In genomic region chr4:44028303-44029135, GRCm38 (mm10) we compare ENCODE assay signal across 9 mouse cellular contexts. TPM values are rescaled to one million over a fixed set of nuclear protein-coding genes. Genes with fewer than 3 reads are reported as not detected.
DNase-seq lines count a peak whose midpoint lies in the region; ATAC-seq and TF ChIP-seq lines count a peak whose summit lies in the region.
"Had no signal": no experiment of that assay in that cellular context is flagged by ENCODE, and none has a peak within 500 bp of the region (broad histone marks: within the 10 kb centered on the region; RNA-seq: fewer than 3 reads in every experiment).

No protein-coding gene starts in this region.

- DNase-seq in forebrain, embryonic 10.5 days (ENCODE audit: extremely low spot score, low spot score): peak; percentile 65
- DNase-seq in ZHBTc4 (ENCODE audit: low read depth, low spot score): peak; percentile 64
- DNase-seq in limb, embryonic 14.5 days (ENCODE audit: low spot score): no peak
- no peak for DNase-seq in kidney, adult 11 months
- DNase-seq in thymus, postnatal 0 days (ENCODE audit: low spot score): no peak
- DNase-seq in kidney, adult 9 months: no peak

- no peak for TF ChIP-seq POLR2A in limb, embryonic 14.5 days (IDR thresholded peaks at IDR 0.05; ENCODE audit: borderline replicate concordance, extremely low read depth, insufficient read depth, insufficient read length)

- WGBS in forebrain, embryonic 10.5 days: 25% methylated on average over 16 of the region's 16 CpGs
- WGBS in forebrain, embryonic 15.5 days: 27% methylated on average over 16 of the region's 16 CpGs
- 43% methylated on average over 16 of the region's 16 CpGs for WGBS in heart, embryonic 16.5 days
- 56% methylated on average over 16 of the region's 16 CpGs for WGBS in limb, embryonic 14.5 days

- no peak overlapping the region for H3K27ac ChIP-seq in forebrain, embryonic 10.5 days
- no peak overlapping the region for H3K27ac ChIP-seq in forebrain, embryonic 15.5 days (replicated peaks)
- peak overlapping the region; percentile 98 for H3K27ac ChIP-seq in heart, embryonic 16.5 days (ENCODE audit: low read length)
- no peak overlapping the region for H3K27ac ChIP-seq in limb, embryonic 14.5 days (replicated peaks; ENCODE audit: low read depth, low read length)

- H3K4me2 ChIP-seq in forebrain, embryonic 15.5 days (replicated peaks): no peak overlapping the region
- H3K4me2 ChIP-seq in heart, embryonic 16.5 days (ENCODE audit: low read depth, low read length): peak overlapping the region; percentile 50
- H3K4me2 ChIP-seq in limb, embryonic 14.5 days (replicated peaks; ENCODE audit: low read depth, low read length, severe bottlenecking): no peak overlapping the region

- peaks cover 20% of the 10 kb centered on the region for H3K4me1 ChIP-seq in forebrain, embryonic 10.5 days
- no peaks in the 10 kb centered on the region for H3K4me1 ChIP-seq in forebrain, embryonic 15.5 days
- H3K4me1 ChIP-seq in heart, embryonic 16.5 days (ENCODE audit: control insufficient read depth, insufficient read depth, low read length): peaks cover 26% of the 10 kb centered on the region
- H3K4me1 ChIP-seq in limb, embryonic 14.5 days (ENCODE audit: control insufficient read depth, insufficient read depth, low read length): no peaks in the 10 kb centered on the region

- no peak for ATAC-seq in forebrain, embryonic 15.5 days (replicated peaks)
- ATAC-seq in heart, embryonic 16.5 days (replicated peaks; ENCODE audit: extremely low read depth, insufficient read depth, low FRiP score): peak; percentile 66
- peak; percentile 72 for ATAC-seq in limb, embryonic 14.5 days (ENCODE audit: low FRiP score, low read depth)

- H3K36me3 ChIP-seq in forebrain, embryonic 10.5 days (replicated peaks): peaks cover 100% of the 10 kb centered on the region
- peaks cover 89% of the 10 kb centered on the region for H3K36me3 ChIP-seq in forebrain, embryonic 15.5 days
- H3K36me3 ChIP-seq in heart, embryonic 16.5 days (ENCODE audit: control insufficient read depth, insufficient read depth): peaks cover 56% of the 10 kb centered on the region
- H3K36me3 ChIP-seq in limb, embryonic 14.5 days (ENCODE audit: control insufficient read depth, insufficient read depth, low read length): peaks cover 97% of the 10 kb centered on the region

- H3K27me3 ChIP-seq in forebrain, embryonic 10.5 days (ENCODE audit: poor library complexity, severe bottlenecking): peaks cover 100% of the 10 kb centered on the region
- no peaks in the 10 kb centered on the region for H3K27me3 ChIP-seq in forebrain, embryonic 15.5 days
- no peaks in the 10 kb centered on the region for H3K27me3 ChIP-seq in heart, embryonic 16.5 days (ENCODE audit: control insufficient read depth, insufficient read depth, low read length)
- H3K27me3 ChIP-seq in limb, embryonic 14.5 days (ENCODE audit: control insufficient read depth, insufficient read depth, low read length): no peaks in the 10 kb centered on the region

- no peak overlapping the region for H3K9ac ChIP-seq in forebrain, embryonic 15.5 days (replicated peaks)
- peak overlapping the region; percentile 64 for H3K9ac ChIP-seq in heart, embryonic 16.5 days (ENCODE audit: low read length)
- no peak overlapping the region for H3K9ac ChIP-seq in limb, embryonic 14.5 days (ENCODE audit: low read depth, low read length, severe bottlenecking)

- no peak overlapping the region for H3K4me3 ChIP-seq in forebrain, embryonic 10.5 days
- no peak overlapping the region for H3K4me3 ChIP-seq in forebrain, embryonic 15.5 days
- H3K4me3 ChIP-seq in heart, embryonic 16.5 days (ENCODE audit: low read length): no peak overlapping the region
- H3K4me3 ChIP-seq in limb, embryonic 14.5 days (replicated peaks; ENCODE audit: low read length): no peak overlapping the region

- peaks cover 9% of the 10 kb centered on the region; the same call in 1 of the 2 replicates for H3K9me3 ChIP-seq in forebrain, embryonic 10.5 days
- no peaks in the 10 kb centered on the region for H3K9me3 ChIP-seq in forebrain, embryonic 15.5 days
- H3K9me3 ChIP-seq in heart, embryonic 16.5 days (replicated peaks; ENCODE audit: control insufficient read depth, low read length): no peaks in the 10 kb centered on the region
- no peaks in the 10 kb centered on the region for H3K9me3 ChIP-seq in limb, embryonic 14.5 days (ENCODE audit: control insufficient read depth, low read length)

RNA-seq across cellular contexts. Expression of gene Clta, which starts 24.3 kb away (rescaled TPM):
- polyA plus RNA-seq in forebrain, embryonic 10.5 days (2016; fragmentation: Nextera tagmentation; extraction: Ambion mirVana): 176 and 179 TPM in 2 replicates
- 309 and 310 TPM in 2 replicates for polyA plus RNA-seq in forebrain, embryonic 15.5 days (2015; fragmentation: Nextera tagmentation; extraction: Ambion mirVana)
- polyA plus RNA-seq in heart, embryonic 16.5 days (2015; fragmentation: Nextera tagmentation; extraction: Ambion mirVana): 134 and 150 TPM in 2 replicates
- 278 and 361 TPM in 2 replicates for polyA plus RNA-seq in limb, embryonic 14.5 days (2012; rRNA removed)
- polyA plus RNA-seq in limb, embryonic 14.5 days (2014; fragmentation: Nextera tagmentation; extraction: Ambion mirVana): 252 and 264 TPM in 2 replicates
- polyA plus RNA-seq in thymus, postnatal 0 days (2015; fragmentation: Nextera tagmentation; extraction: Ambion mirVana): 251 and 260 TPM in 2 replicates

RNA-seq across cellular contexts. Expression of gene Ccin, which starts 45.2 kb away (rescaled TPM):
- polyA plus RNA-seq in forebrain, embryonic 10.5 days (2016; fragmentation: Nextera tagmentation; extraction: Ambion mirVana): not detected in 2 replicates
- polyA plus RNA-seq in forebrain, embryonic 15.5 days (2015; fragmentation: Nextera tagmentation; extraction: Ambion mirVana): not detected in 2 replicates
- polyA plus RNA-seq in heart, embryonic 16.5 days (2015; fragmentation: Nextera tagmentation; extraction: Ambion mirVana): not detected in 2 replicates
- 0.36 and 0.44 TPM in 2 replicates for polyA plus RNA-seq in limb, embryonic 14.5 days (2012; rRNA removed)
- polyA plus RNA-seq in limb, embryonic 14.5 days (2014; fragmentation: Nextera tagmentation; extraction: Ambion mirVana): 0.10 TPM in 1 of 2 replicates, not detected in the other
- polyA plus RNA-seq in thymus, postnatal 0 days (2015; fragmentation: Nextera tagmentation; extraction: Ambion mirVana): not detected in 2 replicates
- polyA plus RNA-seq: lung, embryonic 16.5 days had no signal

RNA-seq across cellular contexts. Expression of gene Gne, which starts 55.5 kb away (rescaled TPM):
- polyA plus RNA-seq in forebrain, embryonic 10.5 days (2016; fragmentation: Nextera tagmentation; extraction: Ambion mirVana): 18.0 and 19.2 TPM in 2 replicates
- 24.6 and 26.3 TPM in 2 replicates for polyA plus RNA-seq in forebrain, embryonic 15.5 days (2015; fragmentation: Nextera tagmentation; extraction: Ambion mirVana)
- 38.3 and 40.8 TPM in 2 replicates for polyA plus RNA-seq in heart, embryonic 16.5 days (2015; fragmentation: Nextera tagmentation; extraction: Ambion mirVana)
- polyA plus RNA-seq in limb, embryonic 14.5 days (2012; rRNA removed): 13.8 and 18.1 TPM in 2 replicates
- 27.3 and 27.8 TPM in 2 replicates for polyA plus RNA-seq in limb, embryonic 14.5 days (2014; fragmentation: Nextera tagmentation; extraction: Ambion mirVana)
- 33.8 and 39.2 TPM in 2 replicates for polyA plus RNA-seq in thymus, postnatal 0 days (2015; fragmentation: Nextera tagmentation; extraction: Ambion mirVana)

Comparison
In these comparisons a context has a peak if more than half of its experiments do, and no peak if none do; other contexts are left out.
1. DNase-seq: peak in forebrain, embryonic 10.5 days (single experiment) and ZHBTc4 (single experiment); none in limb, embryonic 14.5 days (single experiment), kidney, adult 11 months (single experiment), thymus, postnatal 0 days (single experiment) and kidney, adult 9 months (single experiment).